17 mouse cellular contexts compared by ENCODE assay signal in genomic region chr3:55788621-55789201, GRCm38 (mm10). TPM values are rescaled to one million over a fixed set of nuclear protein-coding genes. Genes with fewer than 3 reads are reported as not detected.
DNase-seq lines count a peak whose midpoint lies in the region; ATAC-seq and TF ChIP-seq lines count a peak whose summit lies in the region.
"Had no signal": no experiment of that assay in that cellular context is flagged by ENCODE, and none has a peak within 500 bp of the region (broad histone marks: within the 10 kb centered on the region; RNA-seq: fewer than 3 reads in every experiment).

No protein-coding gene starts in this region.

- peak overlapping the region; percentile 69 for H3K27ac ChIP-seq in cerebellum, adult 2 months (ENCODE audit: insufficient read depth, low read length)
- peak overlapping the region; percentile 73 for H3K27ac ChIP-seq in hindbrain, embryonic 16.5 days (ENCODE audit: low read depth, low read length)
- H3K27ac ChIP-seq in midbrain, embryonic 15.5 days, result peak overlapping the region; percentile 79
- H3K27ac ChIP-seq: layer of hippocampus, adult 2 months; liver, embryonic 13.5 days had no signal

- peaks cover 11% of the 10 kb centered on the region for H3K4me1 ChIP-seq in cerebellum, adult 2 months (ENCODE audit: control insufficient read depth, insufficient read depth, low read length)
- peaks cover 5% of the 10 kb centered on the region; the same call in 1 of the 2 replicates for H3K4me1 ChIP-seq in hindbrain, embryonic 16.5 days (ENCODE audit: control insufficient read depth, insufficient read depth, low read depth, low read length)
- H3K4me1 ChIP-seq in midbrain, embryonic 15.5 days, result peaks cover 28% of the 10 kb centered on the region

- DNase-seq in cerebellum, adult 2 months, result peak in 1 of 2 experiments; percentile 46
- DNase-seq in embryo, embryonic 9.5 days (ENCODE audit: extremely low spot score), result peak; percentile 14
- no peak for DNase-seq in gastrocnemius, adult 8-10 months (ENCODE audit: low spot score in 2 of 2)
- DNase-seq: kidney, adult 8-10 months; liver, embryonic 13.5 days; lung, postnatal 10 days; right cerebral cortex, postnatal 4 days had no signal

- H3K9me3 ChIP-seq in hindbrain, embryonic 16.5 days (ENCODE audit: control insufficient read depth, low read length), result no peaks in the 10 kb centered on the region
- no peaks in the 10 kb centered on the region for H3K9me3 ChIP-seq in midbrain, embryonic 15.5 days
- H3K9me3 ChIP-seq: liver, embryonic 13.5 days had no signal

- no peak for ATAC-seq in cerebellum, adult (ENCODE audit: insufficient number of reproducible peaks, low FRiP score, low TSS enrichment)
- no peak for ATAC-seq in hindbrain, embryonic 16.5 days
- ATAC-seq in midbrain, embryonic 15.5 days (replicated peaks), result no peak
- ATAC-seq in activated CD4-positive, CD25-positive, alpha-beta regulatory T cell, adult 4 months, result no peak
- no peak for ATAC-seq in frontal cortex, adult (ENCODE audit: low TSS enrichment)
- ATAC-seq: forebrain, embryonic 16.5 days; Patski had no signal

- no peaks in the 10 kb centered on the region for H3K27me3 ChIP-seq in cerebellum, adult 2 months (ENCODE audit: control insufficient read depth, insufficient read depth, low read length)
- H3K27me3 ChIP-seq in hindbrain, embryonic 16.5 days (replicated peaks; ENCODE audit: control insufficient read depth, insufficient read depth, low read length), result no peaks in the 10 kb centered on the region
- 0 out of 2 replicates have a peak, but pooled peaks cover 2% of the 10 kb centered on the region for H3K27me3 ChIP-seq in midbrain, embryonic 15.5 days (replicated peaks)
- H3K27me3 ChIP-seq: Patski had no signal

- peak overlapping the region; percentile 41 for H3K4me2 ChIP-seq in hindbrain, embryonic 16.5 days (ENCODE audit: low read length)
- peak overlapping the region; percentile 21; the same call in 1 of the 2 replicates for H3K4me2 ChIP-seq in midbrain, embryonic 15.5 days

- peak overlapping the region; percentile 20 for H3K9ac ChIP-seq in hindbrain, embryonic 16.5 days (ENCODE audit: low read depth, low read length)
- H3K9ac ChIP-seq in midbrain, embryonic 15.5 days, result peak overlapping the region; percentile 34; the same call in 1 of the 2 replicates
- H3K9ac ChIP-seq: liver, embryonic 13.5 days had no signal

- WGBS in cerebellum, adult 2 months, result 14% methylated on average over 5 of the region's 5 CpGs
- 27% methylated on average over 5 of the region's 5 CpGs for WGBS in hindbrain, embryonic 16.5 days
- WGBS in midbrain, embryonic 15.5 days, result 18% methylated on average over 5 of the region's 5 CpGs

- peak overlapping the region; percentile 20 for H3K4me3 ChIP-seq in cerebellum, adult 2 months (replicated peaks; ENCODE audit: insufficient read depth, low read depth, low read length)
- no peak overlapping the region for H3K4me3 ChIP-seq in hindbrain, embryonic 16.5 days (ENCODE audit: low read length)
- no peak overlapping the region for H3K4me3 ChIP-seq in midbrain, embryonic 15.5 days

- no peaks in the 10 kb centered on the region for H3K36me3 ChIP-seq in hindbrain, embryonic 16.5 days (ENCODE audit: control insufficient read depth, insufficient read depth, low read length)
- H3K36me3 ChIP-seq in midbrain, embryonic 15.5 days (replicated peaks), result no peaks in the 10 kb centered on the region
- H3K36me3 ChIP-seq: liver, embryonic 13.5 days had no signal

- TF ChIP-seq CTCF in cerebellum, adult 2 months (IDR thresholded peaks at IDR 0.05; ENCODE audit: borderline replicate concordance, insufficient read depth, low read depth, low read length), result no peak

- no peak for TF ChIP-seq POLR2A in cerebellum, adult 2 months (IDR thresholded peaks at IDR 0.05; ENCODE audit: borderline replicate concordance, insufficient read depth, low read length)

RNA-seq across cellular contexts. Expression of gene Mab21l1, which starts 6.4 kb away (rescaled TPM):
- polyA plus RNA-seq in cerebellum, adult 2 months (2012; rRNA removed), result 45.4 and 50.6 TPM in 2 replicates
- polyA plus RNA-seq in hindbrain, embryonic 16.5 days (2015; fragmentation: Nextera tagmentation; extraction: Ambion mirVana), result 160 TPM in 2 replicates
- polyA plus RNA-seq in midbrain, embryonic 15.5 days (2015; fragmentation: Nextera tagmentation; extraction: Ambion mirVana), result 159 and 172 TPM in 2 replicates
- under 1 TPM in 1 of 2 experiments, not detected in 1; 0.26 TPM for polyA plus RNA-seq in activated CD4-positive, CD25-positive, alpha-beta regulatory T cell, adult 4 months (2017; shearing (Covaris generic))
- 1 to 10 TPM; 1.7 to 3.0 (median 2.4) TPM for total RNA-seq in gastrocnemius, adult 8-10 months (2022)
- total RNA-seq: common myeloid progenitor, adult 5-6 weeks; monocyte, adult 5-6 weeks had no signal

Comparison
In these comparisons a context has a peak if more than half of its experiments do, and no peak if none do; other contexts are left out.
1. RNA of gene Mab21l1, which starts 6.4 kb away (polyA plus RNA-seq): 160 TPM in hindbrain, embryonic 16.5 days, 159 to 172 TPM in midbrain, embryonic 15.5 days and 45.4 to 50.6 TPM in cerebellum, adult 2 months; 0.26 TPM in activated CD4-positive, CD25-positive, alpha-beta regulatory T cell, adult 4 months; every median in the first group is over 10 times any median in the second.
2. Peak in every context shown above with its lines, with median percentiles within 50 percentile points of each other: H3K27ac ChIP-seq.